Mouse (Mus musculus) spleen, embryonic (tissue): ENCODE data around the gene Zfp354b.

Experiments used
- CTCF ChIA-PET: fragments of 350-600 bp; sonication (Branson Sonifier 250); formaldehyde crosslinking; loops from one replicate; lab custom pipeline; 2022; lab: Charles Lee

Gene Zfp354b

GRCm38 (mm10) chr11:50931451-50931866 is at the start of gene Zfp354b:
TSS of gene Zfp354b (minus strand) at chr11:50931633.
- CTCF ChIA-PET, result no interaction called here

DNA sequence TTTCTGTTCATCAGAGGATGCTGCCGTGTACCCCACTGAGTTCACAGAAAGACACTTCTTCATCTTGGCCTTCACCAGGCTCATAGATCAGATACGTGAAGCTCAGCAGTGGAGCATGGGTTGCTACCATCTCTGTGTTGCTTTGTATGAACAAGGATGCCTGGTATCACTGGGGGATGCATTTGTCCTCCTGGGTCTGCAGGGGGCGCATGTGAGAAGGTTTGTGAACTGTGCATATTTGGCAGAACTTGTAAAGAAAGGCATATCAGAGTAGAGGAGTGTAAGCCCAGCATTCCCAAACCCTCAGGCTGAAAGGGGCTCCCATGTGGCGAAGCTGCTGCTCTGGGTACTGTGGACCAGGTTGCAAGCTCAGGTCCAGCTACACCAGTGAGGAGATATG is 45.8 kb upstream of the Zfp354b start:
- CTCF ChIA-PET, result no interaction called here

DNA sequence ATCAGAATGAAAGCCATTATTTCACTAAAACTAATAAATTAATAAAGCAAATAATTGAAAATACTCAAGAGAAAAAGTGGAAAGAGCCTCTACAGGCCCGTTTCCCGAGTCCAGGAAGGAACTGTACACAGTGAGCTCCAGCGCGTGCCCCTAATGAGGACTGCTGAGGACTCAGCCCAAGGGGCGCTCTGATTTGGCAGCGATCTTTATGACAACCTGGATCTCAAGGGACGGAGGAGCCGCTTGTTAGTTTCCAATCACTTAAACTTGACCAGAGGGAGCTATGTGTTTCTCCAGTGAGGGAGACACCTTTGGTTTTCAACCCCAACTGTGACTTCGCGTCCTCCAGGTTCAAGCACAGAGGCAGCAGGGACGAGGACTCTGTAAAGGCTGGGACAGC is 34.8 kb upstream of the Zfp354b start, which contains the start of gene Olfr1378:
Olfr1378 (plus strand) TSS at position 301 of the 400 bp plus-strand sequence.
- CTCF ChIA-PET, result no interaction called here

- CTCF ChIA-PET, result no interaction called here
These were observed 33.5 kb upstream of the Zfp354b start for GRCm38 (mm10) chr11:50964886-50965285.

DNA sequence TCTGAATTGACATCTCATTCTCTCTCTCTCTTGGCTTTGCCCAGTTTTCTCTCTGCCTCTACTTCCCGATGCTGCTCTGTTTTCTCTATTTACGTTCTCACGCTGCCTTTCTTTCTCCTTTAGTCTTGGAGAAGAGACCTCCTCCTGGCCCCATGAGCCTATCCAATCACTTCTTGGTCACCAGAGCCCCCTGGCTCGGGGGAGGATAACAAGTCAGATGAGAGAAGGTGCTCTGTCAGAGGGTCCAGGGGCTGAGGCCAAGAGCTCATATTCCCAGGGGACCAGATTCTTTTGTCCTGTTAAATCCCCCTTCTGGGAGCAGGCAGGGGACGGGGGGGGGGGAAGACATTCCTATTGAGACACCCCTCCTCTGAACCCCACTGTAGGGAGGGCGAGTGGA is 22.2 kb upstream of the Zfp354b start, which contains the start of gene Prop1:
Prop1 (minus strand) TSS at position 101 of the 400 bp plus-strand sequence.
- CTCF ChIA-PET, result no interaction called here

DNA sequence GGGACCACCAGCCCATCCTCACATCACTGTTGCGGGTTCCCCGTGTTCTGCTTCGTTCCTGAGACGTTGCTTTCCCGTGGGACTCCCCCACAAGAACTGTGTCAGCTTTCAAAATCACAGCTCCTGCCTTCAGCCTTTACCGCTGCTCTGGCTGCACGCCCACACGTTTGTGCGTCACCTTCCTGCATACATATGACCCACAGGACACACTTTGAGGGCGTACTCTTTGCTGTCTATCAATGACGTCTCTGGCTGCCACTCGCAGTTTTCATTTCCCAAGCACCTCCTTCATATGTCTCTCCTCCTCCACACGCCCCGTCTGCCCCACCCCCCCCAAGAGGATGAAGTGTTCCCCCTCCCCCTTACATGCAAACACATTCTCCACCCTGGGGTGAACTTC is 20.9 kb upstream of the Zfp354b start:
- CTCF ChIA-PET, result no interaction called here

- CTCF ChIA-PET, result no interaction called here
These were observed 12.1 kb upstream of the Zfp354b start, which contains the start of gene 4933414I15Rik for GRCm38 (mm10) chr11:50943506-50943905. TSS of gene 4933414I15Rik (minus strand) at chr11:50943765.

DNA sequence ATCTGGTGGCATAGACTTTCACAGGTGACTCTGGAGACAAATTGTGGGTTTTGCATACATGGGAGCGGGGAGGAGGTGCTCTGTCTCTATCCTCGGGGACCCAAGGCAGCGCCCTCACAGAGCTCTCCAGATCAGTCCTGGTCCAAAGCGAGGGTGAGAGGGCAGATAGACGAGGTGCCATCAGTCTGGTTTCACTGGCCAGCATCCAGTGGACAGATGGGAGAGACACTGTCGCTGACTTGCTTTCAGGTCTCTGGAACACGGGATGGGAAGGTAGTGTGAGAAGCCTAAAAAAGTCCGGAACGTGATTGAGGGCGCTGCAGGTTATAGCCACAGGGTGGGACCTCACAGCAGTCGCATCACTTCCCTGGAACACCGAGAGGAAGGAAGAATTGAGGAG is 11.0 kb upstream of the Zfp354b start:
- CTCF ChIA-PET, result no interaction called here

DNA sequence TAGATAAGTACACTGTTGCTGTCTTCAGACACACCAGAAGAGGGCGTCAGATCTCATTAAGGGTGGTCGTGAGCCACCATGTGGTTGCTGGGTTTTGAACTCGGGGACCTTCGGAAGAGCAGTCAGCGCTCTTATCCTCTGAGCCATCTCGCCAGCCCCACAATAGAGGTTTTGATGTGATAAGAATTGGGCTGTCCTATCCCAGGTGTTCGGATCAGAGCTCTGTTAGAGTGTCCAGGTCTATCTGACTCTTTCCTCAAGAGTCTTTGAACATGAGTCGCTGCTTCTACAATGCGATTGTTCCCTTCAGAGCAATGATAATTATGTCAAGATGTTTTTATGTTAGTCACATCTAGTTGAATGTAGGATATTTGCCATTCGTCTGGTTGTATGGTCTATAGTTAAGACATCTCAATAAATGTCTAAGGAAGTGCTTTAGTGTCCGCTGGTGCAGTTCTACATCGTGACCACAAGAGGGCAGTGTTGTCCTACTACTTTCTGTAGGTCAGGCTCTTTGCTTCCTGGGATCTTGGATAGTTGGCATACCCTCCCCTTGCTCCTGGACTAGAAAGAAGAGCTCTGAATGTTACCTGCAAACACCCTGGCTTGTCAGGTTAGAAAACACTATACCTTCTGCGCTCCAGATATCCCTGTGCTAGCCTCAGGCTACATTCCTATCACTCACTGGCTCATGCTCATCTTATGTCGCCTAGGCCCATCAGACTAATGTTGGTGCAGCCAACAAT is 8.4 kb upstream of the Zfp354b start:
- CTCF ChIA-PET, result no interaction called here

DNA sequence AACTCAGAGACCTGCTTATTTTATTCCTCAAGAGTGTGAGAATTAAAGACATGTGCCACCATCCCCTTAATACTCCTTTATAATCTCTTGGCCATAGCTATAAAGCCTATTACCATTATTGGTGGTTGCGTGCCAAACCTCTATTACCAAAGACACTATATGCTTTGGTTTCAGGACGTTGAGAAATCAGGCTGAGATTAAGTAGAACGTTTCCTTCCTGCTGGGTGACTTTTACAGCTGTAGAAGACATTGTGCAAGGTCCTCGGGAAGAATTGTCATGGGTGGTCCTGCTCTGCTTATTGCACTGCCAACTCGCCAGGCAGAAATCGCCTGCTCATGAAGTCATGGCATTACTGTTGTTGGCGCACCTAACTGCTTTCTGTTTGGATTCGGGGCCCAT is 7.0 kb upstream of the Zfp354b start:
- CTCF ChIA-PET, result interaction anchor here (0.5 kb wide), 1 partner anchor 25 kb away, joined by 4 read pairs; no protein-coding TSS in a partner anchor

DNA sequence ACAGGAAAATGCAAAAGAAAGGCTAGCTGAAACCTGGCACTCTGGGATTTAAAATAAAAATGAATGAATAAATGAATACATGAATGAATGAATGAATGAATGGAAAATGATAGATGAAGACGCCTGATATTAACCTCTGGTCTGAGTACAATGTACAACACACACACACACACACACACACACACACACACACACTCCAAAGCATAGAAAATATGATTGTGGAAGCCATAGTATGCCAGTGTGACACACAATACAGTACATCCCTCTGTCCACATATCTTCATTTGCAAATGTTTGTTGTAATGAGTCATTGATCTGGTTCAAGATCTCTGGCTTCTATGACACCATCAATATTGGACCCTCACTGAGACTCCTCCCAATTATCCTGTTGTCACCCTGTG is 607 bp upstream of the Zfp354b start:
- CTCF ChIA-PET, result no interaction called here

DNA sequence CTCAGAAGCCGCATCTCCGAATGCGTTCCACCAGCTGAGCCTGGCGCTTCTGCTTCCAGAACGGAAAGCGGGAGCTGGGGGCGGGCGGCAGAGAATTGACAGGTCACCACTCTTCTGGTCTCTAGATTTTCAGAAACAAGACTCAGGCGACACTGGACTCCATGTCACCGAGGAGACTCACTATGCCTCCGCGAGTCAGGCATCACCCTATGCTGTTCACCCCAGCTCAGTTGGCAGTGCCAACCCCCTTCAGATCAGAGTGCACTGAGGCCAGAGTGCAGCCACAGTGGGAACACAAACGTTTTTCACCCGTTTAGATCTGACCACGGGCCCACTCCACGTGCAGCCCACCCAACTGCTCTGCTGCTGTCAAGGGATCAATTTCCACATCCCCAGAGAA is 412 bp downstream of the Zfp354b start:
- CTCF ChIA-PET, result no interaction called here

DNA sequence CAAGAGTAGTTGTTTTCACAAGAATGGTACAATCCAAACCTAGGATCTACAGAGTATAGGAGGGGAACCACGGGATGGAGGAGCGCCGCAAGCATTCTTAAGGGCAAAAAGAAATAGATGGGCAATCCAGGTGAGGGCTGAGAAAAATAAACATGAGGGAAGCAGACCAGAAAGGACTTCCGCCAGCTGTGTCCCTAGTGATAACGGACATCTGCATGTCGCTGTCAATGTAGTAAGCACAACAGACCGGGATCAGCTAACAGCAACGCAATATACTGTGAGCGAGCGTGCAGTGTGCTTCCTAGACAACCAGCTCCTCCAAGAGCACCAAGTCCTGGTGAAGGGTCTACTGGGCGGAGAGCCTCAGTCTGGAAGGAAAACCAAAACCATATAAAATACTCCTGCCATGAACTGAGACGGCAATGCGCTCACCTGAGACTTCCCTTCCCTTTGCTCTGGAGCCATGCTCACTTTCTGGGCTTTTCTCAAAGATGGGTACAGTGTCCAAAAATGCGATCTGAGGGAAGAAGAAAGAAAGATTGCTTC is 891 bp downstream of the Zfp354b start:
- CTCF ChIA-PET, result no interaction called here

DNA sequence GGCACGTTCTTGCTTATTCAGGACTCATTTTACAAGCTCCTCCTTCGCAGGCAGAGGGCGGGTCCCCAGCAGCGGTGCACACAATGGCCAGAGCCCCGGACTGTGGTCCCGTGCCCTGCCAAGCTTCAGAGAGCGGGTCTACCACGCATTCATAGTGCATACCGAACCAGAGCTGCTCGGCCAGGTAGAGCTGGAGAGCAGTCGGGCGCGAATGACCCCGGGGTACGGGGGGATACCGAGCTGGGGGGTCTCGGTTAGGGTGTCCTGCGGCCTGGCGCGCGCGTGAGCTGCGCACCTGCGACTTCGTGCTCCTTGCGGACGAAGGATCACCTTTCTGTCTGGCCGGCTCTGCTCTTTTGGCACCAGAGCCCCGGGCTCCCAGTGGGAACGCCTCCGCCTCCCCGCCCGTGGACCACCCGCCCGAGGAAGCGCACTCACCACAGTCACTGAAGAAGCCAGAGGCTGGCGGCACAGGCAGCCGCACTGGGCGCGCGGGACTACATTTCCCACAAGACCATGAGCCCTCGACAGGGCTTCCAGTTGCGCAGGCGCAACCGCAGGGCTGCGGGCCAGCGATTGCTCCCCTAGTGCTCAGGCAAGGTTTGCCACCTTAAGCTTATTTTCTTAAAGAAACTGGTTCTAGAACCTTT is 15.6 kb downstream of the Zfp354b start, which contains the start of gene Zfp2:
Zfp2 (minus strand) TSS at position 495 of the 650 bp plus-strand sequence.
- CTCF ChIA-PET, result no interaction called here

DNA sequence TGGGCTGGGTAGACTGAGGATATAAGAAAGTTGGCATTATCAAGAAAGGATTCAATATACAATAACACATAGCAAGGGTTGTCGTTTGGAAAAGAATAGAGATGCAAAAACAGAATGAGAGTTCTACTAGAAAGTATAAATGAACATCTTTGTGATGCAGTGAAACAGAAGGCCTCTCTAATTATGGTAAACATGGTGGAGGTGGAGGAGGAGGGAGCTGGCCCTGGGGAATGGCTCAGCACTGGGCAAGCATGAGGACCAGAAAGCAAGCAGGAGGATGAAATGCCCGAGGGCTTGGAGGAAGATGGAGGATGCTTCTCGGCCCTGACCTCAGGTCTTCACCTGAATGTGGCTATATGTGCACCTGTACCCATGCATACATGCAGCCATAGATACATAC is 17.0 kb downstream of the Zfp354b start:
- CTCF ChIA-PET, result interaction anchor here (0.6 kb wide), 2 partner anchors 63 to 1313 kb away, joined by 3 to 8 read pairs; no protein-coding TSS in a partner anchor

- CTCF ChIA-PET, result interaction anchor here (0.9 kb wide), 1 partner anchor 25 kb away, joined by 4 read pairs; no protein-coding TSS in a partner anchor
These were observed 18.1 kb downstream of the Zfp354b start for GRCm38 (mm10) chr11:50913301-50913700.

DNA sequence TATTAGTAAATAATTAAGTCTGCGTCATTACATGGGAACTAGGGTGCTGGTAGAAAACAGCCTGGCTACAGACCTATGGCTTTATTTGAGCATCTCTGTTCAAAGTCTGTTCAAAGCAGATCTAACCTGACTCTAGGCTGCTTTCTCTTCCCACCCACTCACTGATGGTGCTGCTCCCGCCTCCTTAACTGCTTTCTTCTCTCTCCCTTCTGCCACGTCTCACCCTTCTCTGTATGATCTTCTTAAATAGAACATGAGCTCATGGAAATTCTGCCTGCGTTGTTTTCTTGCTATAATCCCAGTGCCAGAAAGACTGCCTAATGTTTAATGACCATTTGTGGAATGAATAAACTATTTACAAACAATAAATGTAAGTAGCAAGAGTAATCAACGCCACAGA is 23.3 kb downstream of the Zfp354b start:
- CTCF ChIA-PET, result no interaction called here

DNA sequence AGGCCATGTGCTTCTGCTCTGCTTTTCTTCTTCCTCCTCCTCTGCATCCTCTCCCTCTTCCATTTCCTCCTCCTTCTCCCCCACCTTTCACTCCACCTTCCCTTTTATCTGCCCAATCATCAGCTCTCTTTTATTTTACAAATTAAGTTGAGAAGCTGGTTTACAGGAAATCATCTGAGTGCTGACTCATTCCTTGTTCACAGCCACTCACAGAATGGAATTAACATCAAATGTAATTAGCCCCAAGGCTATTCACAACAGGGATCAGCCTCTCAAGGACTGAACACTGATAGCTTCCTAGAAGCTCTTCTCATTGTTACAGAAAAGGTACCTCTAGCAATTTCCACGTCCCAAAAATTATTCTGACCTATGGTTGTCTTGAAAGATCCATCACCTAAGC is 34.1 kb downstream of the Zfp354b start:
- CTCF ChIA-PET, result no interaction called here

DNA sequence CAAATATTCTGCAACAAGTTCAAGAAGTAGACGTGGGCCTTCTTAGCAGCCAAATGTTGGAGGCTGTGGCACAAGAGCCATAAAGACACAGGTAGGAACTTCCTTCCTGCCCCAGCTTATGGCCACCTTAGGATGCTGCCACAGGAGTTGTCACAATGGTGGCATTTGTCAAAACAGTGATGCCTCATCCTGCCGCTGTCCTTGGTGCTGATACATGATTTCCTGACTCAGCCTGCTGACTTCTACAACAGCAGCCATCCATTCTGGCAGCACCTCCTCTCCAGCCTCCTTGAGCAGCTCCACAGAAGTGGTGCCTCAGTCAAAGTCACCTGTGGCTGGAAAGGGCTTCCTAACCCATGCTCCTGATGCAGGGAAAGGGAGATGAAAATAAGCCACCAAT is 39.0 kb downstream of the Zfp354b start:
- CTCF ChIA-PET, result no interaction called here

DNA sequence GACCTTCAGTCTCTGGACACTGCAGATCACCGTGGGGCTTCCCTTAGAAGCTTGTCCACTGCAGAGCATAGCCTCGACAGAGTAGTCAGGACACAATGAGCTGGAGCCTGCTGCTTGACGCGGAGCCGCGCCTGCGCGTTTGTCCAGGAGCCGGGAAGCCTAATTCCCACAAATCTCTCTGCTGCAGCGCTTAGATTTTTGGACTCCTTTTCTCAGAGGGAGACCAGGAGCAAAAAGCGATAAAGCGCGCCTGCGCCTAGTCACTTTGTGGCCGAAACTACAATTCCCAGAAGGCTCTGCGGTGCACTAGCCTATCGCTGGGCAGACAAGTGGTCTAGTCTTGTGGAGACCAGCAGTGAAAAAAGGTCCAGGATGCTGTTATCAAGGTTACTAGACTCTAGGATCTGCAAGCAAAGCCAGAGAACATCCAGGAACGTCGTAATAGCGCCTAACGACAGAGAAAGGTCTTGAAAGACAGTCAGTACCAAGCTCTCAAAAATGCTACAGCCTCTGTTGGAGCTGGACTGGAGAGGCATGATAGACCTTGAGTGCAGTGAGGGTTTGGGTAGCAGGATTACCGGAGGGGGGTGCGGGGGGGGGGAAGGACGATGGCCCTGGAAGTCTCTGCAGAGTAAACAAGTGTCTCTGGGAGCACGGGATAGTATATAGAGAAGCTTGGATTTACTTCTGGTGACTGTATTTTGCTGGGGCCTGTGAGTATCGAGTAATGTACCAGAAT is 43.9 kb downstream of the Zfp354b start, which contains the start of gene Zfp454:
Zfp454 (minus strand) TSS at position 262 of the 739 bp plus-strand sequence.
- CTCF ChIA-PET, result no interaction called here

DNA sequence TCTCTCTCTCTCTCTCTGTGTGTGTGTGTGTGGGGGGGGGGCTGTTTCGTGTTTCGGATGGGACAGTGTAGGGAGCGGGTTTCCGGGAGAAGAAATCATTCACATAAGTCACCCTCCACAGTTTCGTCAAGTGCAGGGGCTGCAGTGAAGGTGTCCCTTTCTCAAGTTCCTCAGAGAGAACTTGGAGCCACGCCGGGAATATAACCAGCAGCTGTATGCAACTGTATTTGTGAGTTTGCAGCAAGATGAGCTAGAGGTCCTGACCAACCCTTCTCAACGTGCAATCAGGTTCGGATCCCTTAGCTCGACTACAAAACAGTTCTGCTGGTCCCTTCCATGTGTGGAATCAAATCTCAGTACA is 44.5 kb downstream of the Zfp354b start:
- CTCF ChIA-PET, result no interaction called here
